Mouse (Mus musculus) megakaryocyte, embryonic 14.5 days (primary cell): ENCODE results near the gene Evpl.

ENCODE experiments used
- FLI1 ChIP-seq: IDR thresholded peaks from 2 replicates; pipeline ENCODE4 v1.6.1; 2012; ENCODE audit warnings: low read length, inconsistent platforms, mixed read lengths
- GATA1 ChIP-seq: IDR thresholded peaks from 3 replicates; pipeline ENCODE4 v1.6.1; 2012; ENCODE audit warnings: mixed read lengths, low read length, inconsistent platforms, borderline replicate concordance

DNA sequence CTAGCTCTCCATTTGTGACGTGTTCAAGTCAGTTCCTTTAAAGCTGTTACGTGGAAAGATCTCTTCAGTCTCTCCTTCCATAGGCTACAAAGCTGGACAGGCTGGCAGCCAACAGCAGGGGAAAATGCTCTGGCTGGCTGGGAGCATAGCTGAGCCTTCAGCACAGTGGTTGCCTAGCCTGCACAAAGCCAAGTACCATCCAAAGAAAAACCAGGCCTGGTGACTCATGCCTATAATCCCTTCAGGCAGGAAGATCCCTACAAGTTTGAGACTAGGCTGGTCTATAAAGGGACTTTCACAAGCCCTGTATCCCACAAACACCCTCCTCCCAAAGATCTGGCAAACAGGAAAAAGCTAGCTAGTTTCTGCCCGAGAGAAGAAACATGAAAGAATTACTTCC lies 52.0 kb downstream of the Evpl start:
- TF ChIP-seq GATA1 (no peak), FLI1 (no peak)
